Mouse (Mus musculus) adrenal gland, postnatal 4 days (tissue): ENCODE results near the gene Hebp1. TPM values are rescaled to one million over a fixed set of nuclear protein-coding genes. Genes with fewer than 3 reads are reported as not detected.
A peak's percentile ranks its signal among the peaks of the same experiment; 100 is the strongest.

ENCODE experiments used
- DNase-seq, 2 experiments: peaks; one replicate each; pipeline ENCODE4 v3.0.0; 2021 to 2022; ENCODE audit warnings: low spot score in 2 of 2, mixed read lengths in 2 of 2
- long read RNA-seq, 2 experiments: library from polyadenylated mRNA; stranded (forward); transcript quantifications; one replicate each; pipeline ENCODE4 v2.0.0; 2021
- total RNA-seq, 2 experiments: library from RNA; stranded (reverse); gene quantifications; 2 replicates each; pipeline ENCODE4 v1.2.3; 2021

Hebp1 gene
- 10 to 100 TPM; 41.4 to 43.6 TPM for total RNA-seq
- long read RNA-seq, experiment 1, partial matches to known transcripts = 2 of 5 reads
- long read RNA-seq, experiment 1, other reads (novel, unspliced or antisense) = 0 of 5 reads
- long read RNA-seq, experiment 2, transcript Hebp1-201 (4 exons, 1,058 nt) = major isoform, 12 of 23 reads
- long read RNA-seq, experiment 2, partial matches to known transcripts = 1 of 23 reads
- long read RNA-seq, experiment 2, other reads (novel, unspliced or antisense) = 10 of 23 reads

DNA sequence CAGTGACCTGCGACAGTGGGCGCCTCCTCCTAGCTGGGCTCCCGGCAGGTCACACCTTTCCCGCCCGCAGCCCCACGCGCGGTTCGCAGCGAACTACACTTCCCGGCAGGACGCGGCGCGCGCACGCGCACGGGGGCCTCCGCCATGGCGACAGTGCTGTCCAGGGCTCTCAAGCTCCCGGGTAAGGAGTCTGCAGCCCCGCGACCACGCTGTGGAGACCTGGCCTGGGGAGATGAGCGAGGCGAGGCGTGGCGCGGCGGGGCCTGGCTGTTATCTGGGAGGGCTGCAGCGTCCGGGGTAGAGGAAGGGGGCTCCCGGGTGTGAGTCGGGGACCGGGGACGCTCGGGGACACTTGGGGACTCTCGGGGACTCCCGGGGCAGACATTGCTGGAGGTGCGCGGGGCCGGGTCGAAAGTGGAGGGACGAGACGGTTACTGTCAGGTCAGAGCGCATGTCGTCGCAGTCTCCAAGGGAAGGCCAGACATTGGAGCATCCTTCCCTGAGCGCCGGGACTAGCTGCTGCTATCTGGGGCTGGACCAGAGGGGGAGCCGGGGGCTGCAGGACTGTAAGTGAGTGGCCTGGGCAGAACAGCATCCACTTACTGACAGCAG, at the start of gene Hebp1, which contains the start of gene Fam234b:
Gene Hebp1 (minus strand): TSS at position 102 of the 612 bp plus-strand sequence.
Gene Fam234b (plus strand): TSS at position 57 of the 612 bp plus-strand sequence.
- DNase-seq = peak; percentile 68 to 73

- DNase-seq = no peak
These were observed 47.8 kb upstream of the Hebp1 start for GRCm38 (mm10) chr6:135245586-135245985.

DNA sequence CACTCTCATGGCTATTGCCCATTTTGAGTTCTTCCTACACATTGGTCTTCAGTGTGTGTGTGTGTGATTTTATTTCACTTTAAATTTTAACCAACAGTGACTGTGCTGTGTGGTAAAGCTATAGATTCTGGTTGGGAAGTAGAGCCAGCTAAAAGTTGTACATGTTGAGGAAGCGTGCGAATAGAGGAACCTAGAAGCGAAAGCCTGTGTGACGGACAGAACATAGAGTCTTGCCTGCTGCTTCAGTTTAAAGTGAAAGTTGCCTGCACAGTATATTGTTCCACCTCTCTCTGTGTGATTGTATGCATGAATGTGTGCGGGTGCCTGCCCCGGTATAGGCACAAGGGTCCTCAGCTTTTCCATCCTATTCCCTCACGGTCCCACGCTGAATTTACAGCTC, 42.5 kb upstream of the Hebp1 start:
- no peak for DNase-seq

DNA sequence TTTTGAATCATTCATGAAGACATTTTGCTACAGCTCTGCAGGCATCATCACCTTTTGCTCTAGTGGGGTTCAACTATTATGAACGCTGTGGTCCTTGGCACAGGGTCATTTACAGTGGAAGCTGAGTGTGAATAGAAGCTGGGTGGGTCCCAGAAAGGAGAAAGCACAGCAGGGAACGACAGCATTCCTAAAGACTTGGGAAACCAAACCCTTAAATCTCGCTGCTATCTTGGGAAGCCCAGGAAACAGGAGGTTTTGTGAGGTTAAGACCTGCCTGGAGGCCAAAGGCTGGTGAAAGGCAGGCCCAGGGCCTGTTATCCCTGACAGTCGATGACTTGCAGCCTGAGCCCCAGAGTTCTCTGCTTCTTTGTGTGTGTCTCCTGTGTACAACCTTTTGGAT, 40.4 kb upstream of the Hebp1 start:
- DNase-seq = no peak

GRCm38 (mm10) chr6:135237326-135237725, 39.5 kb upstream of the Hebp1 start:
- no peak for DNase-seq

GRCm38 (mm10) chr6:135236576-135236975, 38.8 kb upstream of the Hebp1 start:
- DNase-seq = no peak

DNA sequence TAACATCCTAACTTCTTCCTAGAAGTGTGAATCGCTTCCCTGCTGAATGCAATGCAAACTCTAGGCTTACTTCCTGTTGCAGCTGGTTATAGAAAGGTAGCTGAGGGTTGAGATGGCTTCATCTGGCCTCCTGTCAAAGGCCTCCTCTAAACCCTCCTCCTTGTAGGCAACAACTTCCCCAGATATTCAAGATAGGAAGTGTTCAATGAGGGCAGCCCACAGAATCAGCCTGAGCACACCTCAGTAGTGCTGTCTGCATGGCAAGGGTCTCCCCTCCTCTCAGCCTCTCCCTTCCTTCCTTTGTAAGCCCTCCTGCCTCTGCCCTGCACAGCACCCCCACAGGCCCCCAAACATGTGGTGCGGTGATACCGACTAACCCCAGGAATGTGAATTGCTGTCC, 37.9 kb upstream of the Hebp1 start:
- DNase-seq = no peak

- DNase-seq = no peak
These were observed 34.8 kb upstream of the Hebp1 start for GRCm38 (mm10) chr6:135232443-135233182.

DNA sequence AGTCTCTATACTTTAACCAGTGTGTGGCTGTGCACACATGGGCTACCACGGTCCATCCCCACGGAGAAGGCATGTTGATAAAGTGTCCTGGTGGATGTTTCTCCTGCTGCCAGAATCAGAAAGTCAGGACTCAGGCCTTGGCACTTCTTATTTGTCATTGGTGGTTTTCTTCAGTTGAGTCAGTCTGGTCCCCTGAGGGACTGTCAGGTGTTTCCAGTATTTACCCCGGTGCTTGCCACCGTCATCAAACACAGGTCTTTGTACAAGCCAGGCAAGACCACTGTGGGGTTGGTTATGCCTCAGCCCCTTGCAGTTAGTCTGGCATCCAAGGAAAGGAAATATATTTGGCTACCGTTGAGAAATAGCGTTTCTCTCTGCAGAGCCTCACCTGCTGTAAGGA, 32.8 kb upstream of the Hebp1 start:
- DNase-seq = no peak

DNA sequence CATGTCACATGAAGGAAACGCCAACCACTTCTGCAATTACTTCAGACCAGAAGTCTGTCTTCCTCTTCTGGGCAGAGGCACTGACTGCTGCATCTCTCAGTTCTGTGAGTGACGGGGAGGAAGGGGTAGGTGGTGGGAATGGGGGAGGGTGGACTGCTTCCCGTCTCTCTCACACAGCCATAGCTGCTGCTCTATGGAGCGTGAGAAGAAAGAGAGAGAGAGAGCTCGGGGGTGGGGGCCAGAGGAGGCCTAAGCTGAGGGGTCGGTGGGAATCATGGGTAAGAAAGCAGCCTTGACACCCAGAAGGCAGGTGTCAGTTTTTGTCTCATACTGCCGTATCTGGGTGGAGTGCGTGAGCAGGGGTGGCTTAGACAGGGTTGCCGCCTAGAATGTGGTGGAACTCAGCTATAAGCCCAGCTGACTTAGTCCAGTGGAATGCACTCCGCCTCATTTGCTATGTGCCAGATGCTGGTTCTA, 30.7 kb upstream of the Hebp1 start:
- DNase-seq = no peak

DNA sequence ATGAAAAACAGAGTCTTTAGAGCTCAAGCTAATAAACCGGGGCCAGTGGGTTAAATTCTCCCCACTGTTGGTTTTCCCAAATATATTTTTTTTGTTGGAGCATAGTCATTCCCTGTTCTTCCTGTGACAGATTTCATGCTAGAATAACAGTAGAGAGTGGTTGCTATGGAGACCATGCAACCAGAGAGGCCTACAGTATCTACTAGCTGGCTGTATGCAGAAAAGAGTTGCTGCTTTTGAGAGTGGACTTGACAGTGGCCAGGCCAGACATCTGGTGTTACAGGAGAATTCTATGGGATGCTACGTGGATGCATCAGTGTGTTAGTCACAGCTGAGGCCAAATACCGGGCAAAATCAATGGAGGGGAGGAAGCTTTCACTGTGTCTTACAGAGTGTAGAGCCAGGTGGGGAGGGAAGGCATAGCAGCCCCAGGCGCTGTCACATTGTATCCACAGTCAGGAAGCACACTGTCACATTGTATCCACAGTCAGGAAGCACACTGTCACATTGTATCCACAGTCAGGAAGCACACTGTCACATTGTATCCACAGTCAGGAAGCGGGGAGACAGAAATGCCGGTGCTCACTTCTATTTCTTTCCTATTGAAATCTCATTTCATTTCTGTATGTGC, 26.1 kb upstream of the Hebp1 start:
- no peak for DNase-seq

- no peak for DNase-seq
These were observed 22.1 kb upstream of the Hebp1 start for GRCm38 (mm10) chr6:135219916-135220315.

DNA sequence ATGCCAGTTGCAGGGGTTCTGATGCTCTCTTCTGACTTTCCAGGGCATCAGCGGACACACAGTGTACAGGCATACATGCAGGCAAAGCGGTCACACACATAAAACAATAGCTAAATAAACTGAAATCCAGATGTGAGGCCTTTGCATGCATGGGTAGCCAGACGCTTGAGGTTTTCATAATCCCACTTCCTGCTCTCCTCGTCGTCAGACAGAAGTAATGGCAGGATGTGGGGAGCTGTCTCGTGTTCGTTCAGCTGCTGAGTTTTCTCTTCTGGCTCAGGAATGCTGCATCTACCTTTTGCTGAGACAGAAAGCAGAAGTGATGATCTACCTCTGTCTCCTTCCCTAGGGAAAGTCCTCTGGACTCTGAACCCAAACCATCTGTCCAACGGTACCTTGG, 20.5 kb upstream of the Hebp1 start:
- DNase-seq = no peak

- no peak for DNase-seq
These were observed 14.8 kb upstream of the Hebp1 start for GRCm38 (mm10) chr6:135212666-135213065.

- DNase-seq = no peak
These were observed 13.3 kb upstream of the Hebp1 start for GRCm38 (mm10) chr6:135211169-135211568.

DNA sequence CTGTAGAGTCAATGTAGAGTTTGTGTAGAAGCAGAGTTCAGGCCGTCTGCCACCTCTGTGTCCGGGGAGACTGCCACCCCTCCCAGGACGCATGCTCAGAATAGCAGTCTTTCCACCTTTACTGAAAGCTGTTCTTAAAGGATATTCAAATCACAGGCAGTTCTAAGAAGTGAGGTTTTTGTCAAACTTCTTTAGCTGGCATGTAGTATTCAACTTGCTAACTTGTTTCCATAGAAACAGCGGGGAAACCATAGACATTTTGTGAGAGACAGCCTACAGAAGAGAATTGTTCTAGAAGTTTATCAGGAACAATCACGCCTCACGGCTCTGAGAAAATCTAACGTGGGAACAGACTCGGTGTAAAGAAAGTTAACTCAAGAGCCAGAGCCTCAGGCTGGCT, 9.1 kb upstream of the Hebp1 start:
- no peak for DNase-seq

DNA sequence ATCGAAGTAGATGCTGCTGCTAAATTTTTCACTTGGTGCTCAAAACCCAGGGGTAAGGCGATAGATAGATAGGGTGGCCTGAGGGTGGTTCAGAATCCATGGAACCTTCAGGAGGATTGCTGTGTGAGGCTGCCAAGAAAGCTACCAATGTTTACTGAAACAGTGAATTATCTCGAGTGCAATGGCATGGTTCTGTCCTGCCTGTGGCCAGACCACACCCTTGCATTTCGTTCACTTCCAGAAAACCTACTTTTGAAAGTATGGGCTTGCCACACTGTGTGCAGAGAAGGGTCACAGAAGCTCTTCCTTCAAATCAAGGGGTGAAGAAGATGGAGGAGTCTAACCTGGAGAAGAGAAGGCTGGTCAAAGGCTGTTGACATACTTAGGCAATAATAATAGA, 8.0 kb upstream of the Hebp1 start:
- DNase-seq = no peak

GRCm38 (mm10) chr6:135204869-135205268, 7.0 kb upstream of the Hebp1 start:
- DNase-seq = no peak

GRCm38 (mm10) chr6:135203737-135204136, 5.9 kb upstream of the Hebp1 start:
- no peak for DNase-seq

GRCm38 (mm10) chr6:135202668-135203067, 4.8 kb upstream of the Hebp1 start:
- no peak for DNase-seq

- DNase-seq = no peak
These were observed 2.5 kb upstream of the Hebp1 start for GRCm38 (mm10) chr6:135200122-135200957.
